Mouse (Mus musculus) spleen, adult 2 months (tissue): ENCODE results near the gene Mprip.

Experiments used
- CTCF ChIP-seq: fragments of 200-500 bp; IDR thresholded peaks from 2 replicates; pipeline ENCODE4 v1.5.1; 2011; ENCODE audit warnings: mild to moderate bottlenecking, inconsistent platforms; ENCODE audit not compliant: insufficient read depth, insufficient read length, insufficient replicate concordance; ENCODE audit errors: extremely low read depth
- POLR2A ChIP-seq: fragments of 200-500 bp; IDR thresholded peaks from 2 replicates; pipeline ENCODE4 v1.6.1; 2011; ENCODE audit warnings: low read depth, low read length, inconsistent platforms

DNA sequence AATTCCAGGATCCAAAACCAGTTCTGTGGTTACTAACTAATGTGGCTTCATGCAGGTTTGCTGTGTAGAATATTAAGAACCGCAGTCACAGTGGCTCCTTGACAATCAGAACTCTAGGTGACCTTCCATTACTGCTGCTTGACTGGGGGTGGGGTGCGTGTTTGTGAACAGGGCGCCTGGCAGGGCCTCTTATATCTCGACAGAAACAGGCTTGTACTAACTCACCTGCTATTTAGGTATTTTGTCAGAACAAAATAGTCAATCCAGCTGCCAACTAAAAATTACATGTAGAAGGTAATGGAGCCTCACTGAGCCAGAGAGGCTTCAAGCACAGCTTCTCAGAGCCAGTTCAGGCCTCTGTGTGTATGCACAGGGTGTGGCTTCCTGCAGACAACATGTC lies 119.1 kb downstream of the Mprip start:
- TF ChIP-seq CTCF (no peak), POLR2A (no peak)
